Mouse (Mus musculus) layer of hippocampus, postnatal 14 days (tissue): ENCODE measurements at regions not wholly inside any gene's neighbourhood (a gene's known extent, or its start where the extent isn't known, plus 50 kb on each side); places are given as distances from the start of the nearest gene placed in this dataset.
"Not testable (repeated sequence)": the region's sequence is repeated elsewhere in the genome, so short reads cannot be mapped to it uniquely, and the experiment has no call there.

Source experiments
- DNase-seq, 2 experiments: peaks; one replicate each; pipeline ENCODE4 v3.0.0; 2021 to 2022; ENCODE audit warnings: low spot score in 2 of 2, mixed read lengths in 1 of 2

- no peak for DNase-seq
Measured at GRCm38 (mm10) chr4:23567827-23568226, 928.4 kb upstream of the Mms22l start.

DNA sequence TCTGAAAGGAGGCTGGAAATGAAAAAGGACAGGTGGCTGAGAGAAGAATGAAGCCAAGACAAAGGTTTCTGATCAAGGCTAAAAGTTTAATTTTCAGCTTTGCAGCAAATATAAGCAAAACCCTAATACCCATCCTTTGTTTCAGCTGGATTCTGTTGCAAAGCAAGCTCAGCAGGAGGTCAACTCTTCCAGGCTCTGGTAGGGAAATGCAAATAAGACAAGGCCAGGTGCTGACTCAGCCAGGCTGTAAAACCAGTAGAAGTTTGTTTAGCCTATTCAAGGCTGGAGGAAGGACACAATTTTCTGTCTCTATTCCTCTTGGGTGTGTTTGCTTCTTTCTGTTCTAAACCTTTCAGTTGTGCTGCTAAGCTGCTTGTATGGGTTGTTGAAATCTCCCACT lies 923.2 kb upstream of the Mms22l start:
- DNase-seq = no peak

DNA sequence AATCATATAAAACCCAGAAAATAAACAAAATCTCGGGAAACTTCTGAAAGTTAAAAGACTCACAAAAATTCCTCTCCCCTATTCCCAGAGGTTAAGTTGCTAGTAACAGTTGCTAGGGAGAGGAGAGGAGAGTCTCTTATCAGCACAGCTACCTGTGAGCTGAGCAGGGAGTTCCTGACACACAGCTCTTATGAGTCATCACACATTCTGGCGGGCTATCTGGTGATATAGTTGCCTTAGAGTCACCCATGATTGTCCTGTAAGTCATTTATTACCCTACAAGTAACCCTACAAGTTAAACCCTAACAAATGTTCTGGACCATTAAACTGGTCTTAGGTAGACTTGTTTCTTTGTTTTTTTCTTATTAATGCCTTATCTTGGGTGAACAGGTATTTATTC lies 908.8 kb upstream of the Mms22l start:
- DNase-seq = no peak

- no peak for DNase-seq
Measured at GRCm38 (mm10) chr4:23590883-23591282, 905.4 kb upstream of the Mms22l start.

- DNase-seq = no peak
Measured at GRCm38 (mm10) chr4:23591593-23591992, 904.7 kb upstream of the Mms22l start.

GRCm38 (mm10) chr4:23600070-23600469 lies 896.2 kb upstream of the Mms22l start:
- no peak for DNase-seq

- peak; percentile 14 to 31 for DNase-seq
Measured at GRCm38 (mm10) chr4:23601426-23602293, 894.6 kb upstream of the Mms22l start.

GRCm38 (mm10) chr4:23602294-23602932 lies 893.8 kb upstream of the Mms22l start:
- peak; percentile 7 to 32 for DNase-seq

GRCm38 (mm10) chr4:23607348-23607747 lies 888.9 kb upstream of the Mms22l start:
- no peak for DNase-seq

GRCm38 (mm10) chr4:23621208-23621607 lies 875.0 kb upstream of the Mms22l start:
- DNase-seq = no peak

GRCm38 (mm10) chr4:23622231-23622630 lies 874.0 kb upstream of the Mms22l start:
- DNase-seq = no peak

- peak; percentile 4 to 8 for DNase-seq
Measured at GRCm38 (mm10) chr4:23636231-23636928, 859.9 kb upstream of the Mms22l start.

- no peak for DNase-seq
Measured at GRCm38 (mm10) chr4:23636929-23637235, 859.4 kb upstream of the Mms22l start.

DNA sequence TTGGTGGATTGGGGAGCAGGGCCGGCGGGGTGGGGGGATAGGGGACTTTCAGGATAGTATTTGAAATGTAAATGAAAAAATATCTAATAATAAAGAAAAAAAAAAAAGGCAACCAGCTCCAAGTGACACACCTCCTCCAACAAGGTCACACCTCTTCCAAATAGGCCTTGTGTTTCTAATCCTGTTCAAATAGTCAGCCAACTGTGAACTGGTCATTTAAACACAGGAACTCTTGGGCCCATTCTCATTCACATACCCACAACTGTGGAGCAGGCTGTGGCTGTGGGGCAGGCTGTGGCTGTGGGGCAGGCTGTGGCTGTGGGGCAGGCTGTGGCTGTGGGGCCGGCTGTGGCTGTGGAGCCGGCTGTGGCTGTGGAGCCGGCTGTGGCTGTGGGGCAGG lies 839.6 kb upstream of the Mms22l start:
- not testable (repeated sequence) for DNase-seq

- peak; percentile 2 to 15 for DNase-seq
Measured at GRCm38 (mm10) chr4:23668896-23669295, 827.4 kb upstream of the Mms22l start.

DNA sequence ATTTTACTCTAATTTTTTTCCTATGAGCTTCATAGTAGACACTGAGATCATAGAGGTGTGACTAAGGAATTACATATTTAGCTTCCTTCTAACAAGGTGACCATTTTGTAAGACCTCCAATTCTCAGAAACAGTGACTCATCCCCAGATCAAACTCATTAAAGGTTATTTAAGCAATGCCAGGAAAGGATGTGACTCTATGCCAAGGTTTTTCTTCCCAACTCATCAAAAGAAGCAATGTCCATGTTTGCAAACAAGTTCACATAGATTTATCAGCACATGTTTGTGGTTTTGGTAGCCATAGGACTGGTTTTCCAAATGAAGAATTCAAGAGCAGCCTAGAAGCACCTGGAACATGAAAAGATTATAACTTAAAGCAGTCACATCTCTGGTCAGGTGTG lies 792.6 kb upstream of the Mms22l start:
- DNase-seq = no peak

GRCm38 (mm10) chr4:23710716-23711115 lies 785.5 kb upstream of the Mms22l start:
- DNase-seq = no peak

DNA sequence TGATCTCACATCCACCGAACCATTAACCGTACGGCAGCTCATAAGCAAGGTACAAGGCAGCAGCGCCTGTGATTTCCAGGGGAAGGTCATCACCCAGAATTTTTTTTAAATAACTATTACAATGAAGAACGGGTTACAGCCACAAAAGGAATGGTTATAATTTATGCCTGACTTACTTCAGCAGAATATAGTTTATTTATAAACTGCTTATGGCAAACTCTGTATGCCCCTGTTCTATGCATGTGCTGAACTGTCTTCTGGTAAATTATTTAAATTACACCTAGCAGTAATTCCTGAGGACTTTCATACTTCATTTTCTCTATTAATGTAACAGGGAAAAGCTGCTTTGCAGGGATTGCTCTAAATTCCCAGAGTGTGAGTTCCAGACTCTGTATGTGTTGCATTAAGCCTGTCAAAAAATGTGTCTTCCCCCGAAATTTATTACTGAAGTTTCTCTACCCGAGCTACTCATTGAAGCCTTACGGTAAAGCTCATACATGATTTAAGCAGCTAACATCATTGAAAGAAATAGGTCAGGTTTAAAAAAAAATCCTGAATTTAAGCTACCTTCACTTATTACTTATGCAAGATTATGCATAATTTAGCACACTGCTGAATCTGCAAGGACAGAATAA lies 782.4 kb upstream of the Mms22l start:
- DNase-seq = no peak

DNA sequence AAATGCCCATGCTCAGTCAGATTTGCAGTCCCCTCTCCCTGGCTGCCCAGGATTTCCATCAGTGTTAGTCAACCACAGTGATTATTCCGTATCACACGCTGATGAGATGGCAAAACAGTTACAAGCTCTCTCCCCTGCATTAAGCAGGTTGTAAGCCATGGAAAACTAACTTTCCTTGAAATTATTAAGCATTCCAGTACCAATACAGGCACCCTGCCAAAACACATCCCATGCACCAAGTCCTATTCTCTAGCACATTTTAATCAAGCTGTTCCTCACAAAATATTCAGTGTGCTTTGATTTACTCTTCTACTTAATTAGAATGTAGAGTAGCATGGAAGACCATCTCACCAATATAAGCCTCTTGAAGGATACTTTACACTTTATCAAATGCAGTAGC lies 768.4 kb upstream of the Mms22l start:
- no peak for DNase-seq

GRCm38 (mm10) chr4:23732471-23732870 lies 763.8 kb upstream of the Mms22l start:
- no peak for DNase-seq

DNA sequence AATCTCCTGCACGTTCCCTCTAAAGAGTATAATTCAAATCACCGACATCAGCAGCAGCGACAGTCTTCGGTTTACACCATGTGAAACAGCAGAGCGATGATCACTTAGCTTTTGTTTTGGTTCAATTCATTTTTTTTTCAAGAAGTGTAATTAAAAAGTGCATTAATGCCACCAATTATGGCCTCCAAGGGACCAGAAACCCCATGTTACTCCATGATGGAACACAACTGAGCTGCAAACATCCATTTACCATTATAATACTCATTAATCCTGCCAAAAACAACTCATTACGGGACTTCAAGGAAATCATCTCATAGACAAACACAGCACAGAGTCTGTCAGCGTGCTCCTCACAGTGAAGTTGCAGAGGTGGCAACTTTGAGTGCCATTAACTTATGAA lies 752.2 kb upstream of the Mms22l start:
- DNase-seq = no peak

- DNase-seq = no peak
Measured at GRCm38 (mm10) chr4:23758005-23758404, 738.2 kb upstream of the Mms22l start.
